Mouse (Mus musculus) lung, embryonic 14.5 days (tissue): Measurements from ENCODE around the gene Ugt1a6a. TPM values are rescaled to one million over a fixed set of nuclear protein-coding genes. Genes with fewer than 3 reads are reported as not detected.

Source experiments
- ATAC-seq: fragments of 200-750 bp; cut with Nextera tagmentation; 2 replicates; pipeline ENCODE4 v1.8.0; 2017; ENCODE audit warnings: mild to moderate bottlenecking, moderate TSS enrichment, moderate library complexity; ENCODE audit not compliant: insufficient read depth
- DNase-seq: peaks from one replicate; pipeline ENCODE4 v3.0.0-alpha.2; 2015
- H3K27ac ChIP-seq: fragments of 300-500 bp; sonication (generic); 2 replicates; pipeline ENCODE4 v1.5.1; 2014; ENCODE audit warnings: low read depth, mild to moderate bottlenecking, moderate library complexity
- H3K27me3 ChIP-seq: fragments of 300-500 bp; sonication (generic); 2 replicates; pipeline ENCODE4 v1.6.1; 2014; ENCODE audit warnings: low read length, control low read depth; ENCODE audit not compliant: insufficient read depth
- H3K36me3 ChIP-seq: fragments of 300-500 bp; sonication (generic); 2 replicates; pipeline ENCODE4 v1.6.1; 2014; ENCODE audit warnings: control low read depth; ENCODE audit not compliant: insufficient read depth
- H3K4me1 ChIP-seq: fragments of 300-500 bp; sonication (generic); 2 replicates; pipeline ENCODE4 v1.6.1; 2014; ENCODE audit warnings: antibody characterized with exemption, control low read depth; ENCODE audit not compliant: insufficient read depth
- H3K4me2 ChIP-seq: fragments of 300-500 bp; sonication (generic); 2 replicates; pipeline ENCODE4 v1.6.1; 2014; ENCODE audit warnings: mild to moderate bottlenecking
- H3K4me3 ChIP-seq: fragments of 300-500 bp; sonication (generic); 2 replicates; pipeline ENCODE4 v1.5.1; 2014; ENCODE audit warnings: low read depth, low read length
- H3K9ac ChIP-seq: fragments of 300-500 bp; sonication (generic); 2 replicates; pipeline ENCODE4 v1.6.1; 2014
- H3K9me3 ChIP-seq: fragments of 300-500 bp; sonication (generic); 2 replicates; pipeline ENCODE4 v1.6.1; 2016; ENCODE audit warnings: low read depth, low read length, control low read depth
- CTCF ChIP-seq: IDR thresholded peaks from 2 replicates; pipeline ENCODE4 v1.5.1; 2016; ENCODE audit warnings: antibody characterized with exemption, low read depth
- whole genome bisulfite sequencing: fragments of 180-500 bp; shearing (Covaris S2); extraction: QIAGEN DNeasy Blood & Tissue Kit; methylation state at CpG from one replicate; pipeline ENCODE4 v1.1.7; 2014; 5-methylcytosine and 5-hydroxymethylcytosine counted together
- polyA plus RNA-seq: library from polyadenylated mRNA; unstranded; fragments of >200 nt; fragmentation: Nextera tagmentation; extraction: Ambion mirVana; gene quantifications from 2 replicates; pipeline ENCODE4 v1.2.1, GENCODE M21; 2014

Ugt1a6a gene
- polyA plus RNA-seq, 1 experiment from 2014 or later = 0.96 TPM

DNA sequence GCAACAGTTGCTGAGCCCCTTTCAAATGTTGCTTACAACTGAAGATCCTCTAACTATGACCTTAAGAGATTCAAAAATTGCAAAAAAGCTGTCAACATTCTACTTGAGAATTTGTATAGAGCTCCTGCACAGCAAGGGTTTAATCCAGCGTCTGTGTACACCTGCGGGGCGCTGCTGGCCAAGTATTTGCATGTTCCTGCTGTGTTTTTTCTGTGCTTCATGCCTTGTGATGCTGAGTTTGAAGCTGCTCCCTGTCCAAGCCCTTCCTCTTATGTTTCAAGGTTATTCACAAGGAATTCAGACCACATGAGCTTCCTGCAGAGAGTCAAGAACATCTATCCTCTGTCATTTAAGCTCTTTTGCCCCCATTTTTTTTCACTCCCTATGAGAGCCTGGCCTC, 57.5 kb downstream of the Ugt1a6a start:
- no peak overlapping the region for H3K4me3 ChIP-seq
- TF ChIP-seq CTCF = no peak
- DNase-seq (no peak), ATAC-seq (no peak)
- H3K4me1 ChIP-seq = no peaks in the 10 kb centered on the region
- H3K4me2 ChIP-seq = no peak overlapping the region
- H3K27ac ChIP-seq = no peak overlapping the region
- H3K9ac ChIP-seq = no peak overlapping the region
- H3K27me3 ChIP-seq = no peaks in the 10 kb centered on the region
- H3K36me3 ChIP-seq = no peaks in the 10 kb centered on the region
- H3K9me3 ChIP-seq = no peaks in the 10 kb centered on the region
- 75% methylated on average over 3 of the region's 3 CpGs for WGBS

DNA sequence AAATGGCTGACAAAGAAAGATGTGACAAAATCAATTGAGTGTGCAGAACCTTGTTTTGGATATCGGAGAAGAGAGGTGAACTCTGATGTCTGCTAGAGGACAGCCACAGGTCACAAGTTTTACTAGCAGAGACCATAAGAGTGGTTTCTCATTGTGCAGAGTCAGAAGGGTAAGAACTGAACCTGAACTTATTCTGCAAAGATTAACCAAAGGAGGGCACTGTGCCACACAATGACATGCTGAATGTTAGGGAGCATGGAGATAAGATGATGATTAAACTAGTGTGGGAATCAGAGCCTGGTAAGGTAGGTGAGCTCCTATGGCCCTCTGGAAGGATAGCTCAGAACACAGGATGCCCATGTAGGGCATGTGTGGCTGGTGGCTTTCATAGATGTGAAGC, 61.1 kb downstream of the Ugt1a6a start:
- ATAC-seq (no peak), DNase-seq (no peak)
- H3K4me2 ChIP-seq = no peak overlapping the region
- 88% methylated on average over 1 of the region's 1 CpGs for WGBS
- no peaks in the 10 kb centered on the region for H3K4me1 ChIP-seq
- H3K9ac ChIP-seq = no peak overlapping the region
- H3K27me3 ChIP-seq = no peaks in the 10 kb centered on the region
- H3K4me3 ChIP-seq = no peak overlapping the region
- no peaks in the 10 kb centered on the region for H3K36me3 ChIP-seq
- H3K27ac ChIP-seq = no peak overlapping the region
- no peaks in the 10 kb centered on the region for H3K9me3 ChIP-seq
- no peak for TF ChIP-seq CTCF

DNA sequence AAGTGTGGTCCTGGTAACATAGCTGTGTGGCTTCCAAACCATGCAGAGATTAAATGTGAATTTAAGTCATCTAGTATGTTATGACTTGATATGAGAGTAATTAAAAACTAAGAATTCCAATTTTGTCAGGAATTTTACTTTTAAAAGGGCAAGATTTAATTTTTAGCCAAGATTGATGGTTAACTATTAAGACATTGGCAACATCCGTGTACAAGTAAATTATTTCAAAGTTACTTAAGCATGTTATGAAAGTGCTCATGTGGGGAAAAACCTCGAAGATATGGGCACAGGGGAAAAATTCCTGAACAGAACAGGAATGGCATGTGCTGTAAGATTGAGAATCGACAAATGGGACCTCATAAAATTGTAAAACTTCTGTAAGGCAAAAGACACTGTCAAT, 62.8 kb downstream of the Ugt1a6a start:
- H3K9ac ChIP-seq = no peak overlapping the region
- no peak overlapping the region for H3K4me3 ChIP-seq
- H3K4me1 ChIP-seq = no peaks in the 10 kb centered on the region
- no peak for ATAC-seq
- no peak overlapping the region for H3K27ac ChIP-seq
- DNase-seq = no peak
- H3K36me3 ChIP-seq = no peaks in the 10 kb centered on the region
- no peaks in the 10 kb centered on the region for H3K27me3 ChIP-seq
- 68% methylated on average over 3 of the region's 3 CpGs for WGBS
- no peak overlapping the region for H3K4me2 ChIP-seq
- no peak for TF ChIP-seq CTCF
- H3K9me3 ChIP-seq = no peaks in the 10 kb centered on the region

DNA sequence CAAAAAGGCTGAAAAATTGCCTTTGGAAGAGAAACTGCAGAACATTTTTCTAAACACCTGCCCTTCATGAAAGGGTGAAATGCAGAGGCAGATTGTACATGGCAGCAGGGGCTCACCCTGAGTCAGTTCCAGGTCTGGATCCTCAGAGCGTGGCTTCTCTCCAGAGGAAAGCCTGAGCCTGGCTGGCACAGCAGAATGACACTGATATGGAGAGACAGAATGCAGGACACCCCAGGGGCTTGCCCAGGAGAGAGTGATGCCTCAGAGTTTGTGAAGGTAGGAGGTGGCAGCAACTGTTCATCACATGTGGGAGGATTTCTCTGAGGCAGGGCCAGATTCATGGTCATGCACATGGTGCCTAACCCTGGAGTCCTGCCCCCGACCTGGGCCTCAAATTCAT, 65.4 kb downstream of the Ugt1a6a start:
- ATAC-seq = no peak
- DNase-seq = no peak
- H3K4me1 ChIP-seq = no peaks in the 10 kb centered on the region
- H3K36me3 ChIP-seq = no peaks in the 10 kb centered on the region
- no peaks in the 10 kb centered on the region for H3K27me3 ChIP-seq
- TF ChIP-seq CTCF = no peak
- no peak overlapping the region for H3K27ac ChIP-seq
- H3K4me2 ChIP-seq = no peak overlapping the region
- peaks cover 9% of the 10 kb centered on the region; the same call in 1 of the 2 replicates for H3K9me3 ChIP-seq
- H3K9ac ChIP-seq = no peak overlapping the region
- 67% methylated on average over 2 of the region's 2 CpGs for WGBS
- H3K4me3 ChIP-seq = no peak overlapping the region

DNA sequence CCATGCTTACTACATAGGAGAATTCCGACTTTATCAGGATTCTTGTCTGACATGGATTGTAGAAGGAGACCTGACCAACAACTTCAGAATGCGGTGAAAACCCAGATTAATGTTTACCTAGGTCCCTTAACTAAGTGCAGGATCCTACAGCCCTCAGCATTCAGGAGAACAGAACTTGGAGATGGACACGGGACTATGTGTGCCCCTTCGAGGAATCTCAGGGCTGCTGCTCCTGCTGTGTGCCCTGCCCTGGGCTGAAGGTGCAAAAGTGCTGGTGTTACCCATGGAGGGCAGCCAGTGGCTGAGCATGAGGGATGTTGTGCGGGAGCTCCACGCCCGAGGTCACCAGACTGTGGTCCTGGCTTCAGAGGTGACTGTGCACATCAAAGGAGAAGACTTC, 65.8 kb downstream of the Ugt1a6a start, which contains the start of gene Ugt1a2:
Gene Ugt1a2 (plus strand): TSS at position 146 of the 400 bp plus-strand sequence.
- 73% methylated on average over 7 of the region's 7 CpGs for WGBS
- no peak within 1 kb of the TSS for H3K27ac ChIP-seq
- no peaks in the 10 kb centered on the region for H3K4me1 ChIP-seq
- H3K36me3 ChIP-seq = no peaks in the 10 kb centered on the region
- TF ChIP-seq CTCF = no peak
- ATAC-seq (no peak), DNase-seq (no peak)
- H3K4me2 ChIP-seq = no peak within 1 kb of the TSS
- H3K4me3 ChIP-seq = no peak within 1 kb of the TSS
- H3K9ac ChIP-seq = no peak within 1 kb of the TSS
- no peaks in the 10 kb centered on the region for H3K27me3 ChIP-seq
- peaks cover 9% of the 10 kb centered on the region; the same call in 1 of the 2 replicates for H3K9me3 ChIP-seq

DNA sequence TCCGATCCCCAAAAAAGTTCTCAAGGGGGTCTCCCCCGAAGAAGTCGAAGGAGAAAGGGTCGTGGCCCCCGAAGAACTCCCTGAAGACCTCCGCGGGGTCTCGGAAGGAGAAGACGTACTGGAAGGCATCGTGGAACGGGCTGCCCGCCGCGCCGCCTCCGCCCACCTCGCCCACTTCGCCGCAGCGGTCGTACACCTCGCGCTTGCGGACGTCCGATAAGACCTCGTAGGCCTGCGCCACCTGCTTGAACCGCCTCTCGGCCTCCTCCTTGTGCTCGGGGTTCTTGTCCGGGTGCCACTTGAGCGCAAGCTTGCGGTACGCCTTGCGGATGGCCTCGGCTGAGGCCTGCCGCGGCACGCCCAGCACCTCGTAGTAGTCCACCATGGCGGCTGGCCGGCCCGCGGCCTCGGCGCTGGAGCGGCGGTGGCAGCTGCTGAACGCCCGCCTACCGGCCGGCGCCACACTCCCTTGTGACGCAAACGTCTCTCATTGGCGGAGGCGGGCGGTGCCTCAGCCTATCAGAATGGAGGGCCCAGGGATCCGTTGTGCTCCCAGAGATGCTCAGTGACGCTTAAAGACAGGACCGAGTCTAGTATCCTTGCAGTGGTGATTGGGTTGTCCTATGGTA, 70.8 kb downstream of the Ugt1a6a start, which contains the start of gene Dnajb3:
Gene Dnajb3 (minus strand): TSS at position 489 of the 629 bp plus-strand sequence.
- 4% methylated on average over 62 of the region's 62 CpGs for WGBS
- Histone ChIP-seq H3K9me3 (peaks cover 9% of the 10 kb centered on the region; the same call in 1 of the 2 replicates), H3K9ac (peak within 1 kb of the TSS; percentile 64), H3K27ac (no peak within 1 kb of the TSS), H3K27me3 (no peaks in the 10 kb centered on the region), H3K4me2 (peak within 1 kb of the TSS; percentile 81), H3K4me1 (no peaks in the 10 kb centered on the region), H3K4me3 (peak within 1 kb of the TSS; percentile 44), H3K36me3 (no peaks in the 10 kb centered on the region)
- TF ChIP-seq CTCF = no peak
- ATAC-seq = peak; percentile 99
- peak; percentile 90 for DNase-seq

DNA sequence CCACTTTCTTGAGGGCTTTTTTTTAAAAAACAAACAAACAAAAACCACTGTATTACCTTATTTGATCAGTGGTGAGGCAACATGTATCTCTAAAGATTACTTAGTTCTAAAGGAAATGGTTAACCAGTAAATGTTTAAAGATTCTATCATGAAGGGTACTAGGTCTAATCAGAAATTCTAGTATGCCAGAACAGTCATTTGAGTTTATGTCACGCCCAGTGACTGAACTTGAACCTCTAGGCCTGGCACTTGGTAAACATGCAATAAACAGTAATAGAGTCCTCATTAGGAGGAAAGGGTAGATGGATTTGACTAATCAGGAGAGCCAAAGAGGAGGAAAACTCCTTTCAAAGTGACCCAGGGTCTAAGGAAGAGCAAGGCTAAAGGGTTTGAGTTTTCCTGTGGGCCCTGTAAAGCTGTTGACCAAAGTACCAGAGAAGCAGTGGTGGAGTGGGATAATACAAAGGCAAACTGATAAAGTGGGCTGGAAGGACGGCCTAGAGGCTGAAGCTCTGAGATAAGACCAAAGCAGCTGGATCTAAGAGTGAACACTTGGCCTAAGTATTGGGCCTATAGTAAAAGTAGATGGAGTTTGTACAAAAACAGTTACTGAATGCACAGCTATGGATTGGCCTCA, 72.4 kb downstream of the Ugt1a6a start:
- Histone ChIP-seq H3K4me1 (no peaks in the 10 kb centered on the region), H3K27ac (no peak overlapping the region; the same call in 1 of the 2 replicates), H3K36me3 (no peaks in the 10 kb centered on the region), H3K4me2 (no peak overlapping the region), H3K27me3 (no peaks in the 10 kb centered on the region), H3K9ac (no peak overlapping the region), H3K4me3 (no peak overlapping the region), H3K9me3 (peaks cover 17% of the 10 kb centered on the region)
- DNase-seq (no peak), ATAC-seq (no peak)
- TF ChIP-seq CTCF = no peak
- 68% methylated on average over 2 of the region's 2 CpGs for WGBS
